Mouse (Mus musculus) embryonic facial prominence, embryonic 12.5 days (tissue): Measurements from ENCODE around the gene Slc18a3. TPM values are rescaled to one million over a fixed set of nuclear protein-coding genes. Genes with fewer than 3 reads are reported as not detected.
A peak's percentile ranks its signal among the peaks of the same experiment; 100 is the strongest.

ENCODE experiments used
- ATAC-seq: fragments of 200-750 bp; cut with Nextera tagmentation; 2 replicates; pipeline ENCODE4 v1.8.0; 2017; ENCODE audit not compliant: insufficient number of reproducible peaks, insufficient read depth, low FRiP score, low TSS enrichment
- H3K27ac ChIP-seq: fragments of 300-500 bp; sonication (generic); 2 replicates; pipeline ENCODE4 v1.5.1; 2016; ENCODE audit warnings: mild to moderate bottlenecking
- H3K27me3 ChIP-seq: fragments of 300-500 bp; sonication (generic); 2 replicates; pipeline ENCODE4 v1.6.1; 2016; ENCODE audit warnings: mild to moderate bottlenecking, moderate library complexity
- H3K36me3 ChIP-seq: fragments of 300-500 bp; sonication (generic); 2 replicates; pipeline ENCODE4 v1.6.1; 2016; ENCODE audit warnings: mild to moderate bottlenecking
- H3K4me1 ChIP-seq: fragments of 300-500 bp; sonication (generic); 2 replicates; pipeline ENCODE4 v1.6.1; 2016
- H3K4me2 ChIP-seq: fragments of 300-500 bp; sonication (generic); replicated peaks from 2 replicates; pipeline ENCODE4 v1.6.1; 2016; ENCODE audit warnings: mild to moderate bottlenecking, moderate library complexity
- H3K4me3 ChIP-seq: fragments of 300-500 bp; sonication (generic); 2 replicates; pipeline ENCODE4 v1.5.1; 2016; ENCODE audit warnings: mild to moderate bottlenecking
- H3K9ac ChIP-seq: fragments of 300-500 bp; sonication (generic); 2 replicates; pipeline ENCODE4 v1.6.1; 2016; ENCODE audit warnings: mild to moderate bottlenecking, moderate library complexity
- H3K9me3 ChIP-seq: fragments of 300-500 bp; sonication (generic); 2 replicates; pipeline ENCODE4 v1.6.1; 2016; ENCODE audit warnings: mild to moderate bottlenecking, moderate library complexity
- WGBS: fragments of 180-500 bp; shearing (Covaris S2); methylation state at CpG from one replicate; pipeline ENCODE4 v1.1.7; 2016; 5-methylcytosine and 5-hydroxymethylcytosine counted together
- polyA plus RNA-seq: library from polyadenylated mRNA; unstranded; fragments of >200 nt; fragmentation: Nextera tagmentation; extraction: Ambion mirVana; gene quantifications from 2 replicates; pipeline ENCODE4 v1.2.1, GENCODE M21; 2016

Gene Slc18a3
- polyA plus RNA-seq, 1 experiment from 2014 or later, result 0.46 TPM

DNA sequence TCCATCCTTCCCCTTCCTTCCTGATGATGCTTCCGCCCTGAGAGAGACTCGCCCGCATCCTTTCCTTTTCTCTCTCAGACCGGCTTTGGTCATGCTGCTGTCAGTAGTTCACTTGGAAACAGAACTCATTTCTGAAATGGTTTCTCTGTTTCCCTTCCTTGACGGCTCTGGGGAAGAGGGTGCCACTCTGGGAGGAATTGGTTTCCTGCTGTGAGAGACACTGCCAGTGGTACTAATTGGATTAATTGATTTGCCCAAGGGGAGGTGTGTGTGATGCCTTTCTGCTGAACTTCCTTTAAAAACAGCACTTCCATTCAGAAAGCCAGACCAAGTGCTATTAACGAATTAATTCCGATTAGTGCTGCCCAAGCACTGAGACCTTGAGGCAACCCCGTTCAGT is 21.2 kb downstream of the Slc18a3 start:
- WGBS, result 4% methylated on average over 8 of the region's 8 CpGs
- Histone ChIP-seq H3K4me3 (no peak overlapping the region), H3K4me2 (no peak overlapping the region), H3K9ac (no peak overlapping the region), H3K4me1 (no peaks in the 10 kb centered on the region), H3K9me3 (no peaks in the 10 kb centered on the region), H3K27me3 (peaks cover 5% of the 10 kb centered on the region; the same call in 1 of the 2 replicates), H3K27ac (no peak overlapping the region), H3K36me3 (no peaks in the 10 kb centered on the region)
- no peak for ATAC-seq

DNA sequence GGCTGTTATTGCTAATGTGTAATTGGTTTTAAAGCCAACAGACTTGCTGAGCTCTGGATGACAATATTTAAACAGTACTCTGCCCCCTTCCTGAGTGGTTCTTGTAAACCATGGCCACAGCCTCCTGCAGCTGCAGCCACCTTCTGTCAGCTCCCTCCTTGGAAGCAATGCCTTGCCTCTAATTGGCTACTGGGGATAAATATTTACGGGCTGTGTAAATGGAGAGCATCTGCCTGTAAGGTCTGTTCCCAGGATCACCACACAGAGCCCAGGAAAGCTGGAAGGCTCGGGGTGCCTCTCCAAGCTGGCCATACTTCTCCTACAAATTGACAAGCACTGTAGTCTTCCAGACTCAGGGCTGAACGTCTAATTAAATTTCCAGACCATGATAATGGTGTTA is 24.9 kb downstream of the Slc18a3 start:
- Histone ChIP-seq H3K27me3 (peaks cover 3% of the 10 kb centered on the region; the same call in 1 of the 2 replicates), H3K9me3 (no peaks in the 10 kb centered on the region), H3K9ac (no peak overlapping the region), H3K4me3 (no peak overlapping the region), H3K27ac (no peak overlapping the region), H3K36me3 (no peaks in the 10 kb centered on the region), H3K4me1 (no peaks in the 10 kb centered on the region), H3K4me2 (no peak overlapping the region)
- ATAC-seq, result 0 out of 2 replicates have a peak, but pooled peaks have one; percentile 28
- WGBS, result 36% methylated on average over 3 of the region's 3 CpGs

DNA sequence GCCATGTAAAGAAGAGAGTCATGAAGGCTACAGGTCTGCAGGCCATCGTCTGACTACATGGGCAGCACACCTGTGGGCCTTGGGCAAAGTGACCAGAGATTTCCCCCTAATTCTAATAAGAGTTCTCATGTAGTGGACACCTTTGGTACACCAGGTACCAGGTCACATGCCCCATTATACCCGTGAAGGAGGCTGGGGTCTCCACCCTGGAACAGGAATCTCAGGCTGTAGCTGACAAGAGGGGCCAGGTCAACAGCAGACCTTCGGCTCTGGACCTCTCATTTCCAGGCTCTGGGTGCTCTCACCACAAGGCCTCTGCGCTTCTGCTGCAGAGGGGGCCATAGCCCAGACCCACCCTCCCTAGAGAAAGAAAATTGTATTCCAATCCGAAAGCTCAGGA is 25.3 kb downstream of the Slc18a3 start:
- Histone ChIP-seq H3K4me3 (no peak overlapping the region), H3K4me2 (no peak overlapping the region), H3K27me3 (no peaks in the 10 kb centered on the region), H3K4me1 (no peaks in the 10 kb centered on the region), H3K9me3 (no peaks in the 10 kb centered on the region), H3K36me3 (no peaks in the 10 kb centered on the region), H3K9ac (no peak overlapping the region), H3K27ac (no peak overlapping the region)
- 0 out of 2 replicates have a peak, but pooled peaks have one; percentile 41 for ATAC-seq
- WGBS, result 68% methylated on average over 5 of the region's 5 CpGs

DNA sequence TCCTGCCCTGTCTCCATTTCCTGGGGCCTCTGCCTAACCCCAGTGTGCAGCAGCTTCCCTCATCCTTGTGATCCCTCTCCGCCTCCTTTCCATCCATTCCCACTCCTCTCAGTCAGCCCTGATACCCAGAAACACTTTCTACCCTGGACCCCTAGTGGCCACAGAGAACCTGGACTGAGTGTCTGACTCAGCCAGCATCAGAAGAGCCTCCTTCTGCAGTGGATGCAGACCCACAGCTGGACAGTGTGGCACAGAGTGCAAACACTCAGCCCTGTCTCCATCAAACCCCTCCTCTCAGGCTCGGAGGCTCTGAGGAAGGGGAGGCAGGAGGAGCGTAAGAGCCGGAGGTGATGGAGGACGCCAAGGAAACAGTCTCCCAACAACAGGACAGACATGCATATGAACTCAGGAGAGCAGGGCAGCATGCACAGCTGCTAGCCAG is 27.3 kb downstream of the Slc18a3 start:
- H3K4me1 ChIP-seq, result no peaks in the 10 kb centered on the region
- no peak overlapping the region for H3K4me2 ChIP-seq
- H3K27ac ChIP-seq, result no peak overlapping the region
- no peak overlapping the region for H3K4me3 ChIP-seq
- H3K9me3 ChIP-seq, result no peaks in the 10 kb centered on the region
- no peak overlapping the region for H3K9ac ChIP-seq
- WGBS, result 20% methylated on average over 5 of the region's 5 CpGs
- ATAC-seq, result no peak
- no peaks in the 10 kb centered on the region for H3K27me3 ChIP-seq
- H3K36me3 ChIP-seq, result no peaks in the 10 kb centered on the region

DNA sequence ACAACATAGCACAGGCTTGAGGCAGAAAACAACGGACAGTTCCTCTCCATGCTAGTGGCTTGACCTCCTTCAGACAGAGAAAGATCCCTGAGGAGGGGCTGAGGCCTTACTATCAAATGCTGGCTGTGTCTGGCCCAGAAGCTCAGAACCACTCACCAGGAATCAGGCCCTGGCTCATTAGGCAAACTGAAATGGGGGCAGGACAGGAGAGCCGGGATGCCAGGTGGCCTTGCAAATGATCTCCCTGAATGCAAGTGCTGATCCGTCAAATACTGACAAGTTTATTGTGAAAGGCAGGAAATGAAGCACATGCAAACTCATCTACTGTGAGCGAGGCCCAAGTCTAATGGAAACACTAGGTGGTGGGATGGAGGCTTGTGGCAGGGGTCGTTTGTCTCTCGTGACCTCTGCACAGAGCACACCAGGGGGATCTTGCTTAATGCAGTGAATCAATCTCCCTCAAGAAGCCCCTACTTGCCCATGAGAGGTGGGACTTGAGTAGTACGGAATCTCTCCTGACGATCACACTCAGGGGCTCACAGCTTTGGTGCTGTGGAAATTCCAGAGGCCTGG is 35.5 kb downstream of the Slc18a3 start:
- H3K27ac ChIP-seq, result no peak overlapping the region
- ATAC-seq, result no peak

DNA sequence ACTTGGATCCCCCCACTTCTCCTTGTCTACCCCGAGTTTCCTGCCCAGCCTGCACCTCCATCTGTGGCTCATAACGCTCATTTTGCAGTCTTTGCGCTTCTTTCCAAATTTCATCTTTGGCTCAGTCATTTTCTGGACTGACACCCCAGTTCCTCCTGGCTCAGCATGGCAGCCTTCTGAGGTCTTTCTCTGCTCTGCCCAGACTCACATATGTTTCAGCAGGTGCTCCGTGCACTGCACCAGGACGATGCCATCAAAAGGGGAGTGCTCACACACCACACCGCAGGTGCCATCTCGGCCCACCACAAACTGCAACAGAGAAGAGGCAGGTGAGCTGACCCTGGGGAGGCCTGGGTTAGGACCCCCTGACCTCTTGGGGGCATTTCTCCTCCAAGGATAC is 40.7 kb downstream of the Slc18a3 start:
- Histone ChIP-seq H3K9me3 (no peaks in the 10 kb centered on the region), H3K4me3 (no peak overlapping the region), H3K9ac (no peak overlapping the region), H3K36me3 (no peaks in the 10 kb centered on the region), H3K4me1 (no peaks in the 10 kb centered on the region), H3K27me3 (no peaks in the 10 kb centered on the region), H3K27ac (no peak overlapping the region), H3K4me2 (no peak overlapping the region)
- ATAC-seq, result no peak
- WGBS, result 85% methylated on average over 7 of the region's 7 CpGs

More for the DNA sequence above, 35.5 kb downstream of the Slc18a3 start:
- Histone ChIP-seq H3K36me3 (no peaks in the 10 kb centered on the region), H3K4me2 (no peak overlapping the region), H3K27me3 (no peaks in the 10 kb centered on the region), H3K4me3 (no peak overlapping the region), H3K9ac (no peak overlapping the region), H3K9me3 (no peaks in the 10 kb centered on the region), H3K4me1 (no peaks in the 10 kb centered on the region)
- 48% methylated on average over 8 of the region's 8 CpGs for WGBS

DNA sequence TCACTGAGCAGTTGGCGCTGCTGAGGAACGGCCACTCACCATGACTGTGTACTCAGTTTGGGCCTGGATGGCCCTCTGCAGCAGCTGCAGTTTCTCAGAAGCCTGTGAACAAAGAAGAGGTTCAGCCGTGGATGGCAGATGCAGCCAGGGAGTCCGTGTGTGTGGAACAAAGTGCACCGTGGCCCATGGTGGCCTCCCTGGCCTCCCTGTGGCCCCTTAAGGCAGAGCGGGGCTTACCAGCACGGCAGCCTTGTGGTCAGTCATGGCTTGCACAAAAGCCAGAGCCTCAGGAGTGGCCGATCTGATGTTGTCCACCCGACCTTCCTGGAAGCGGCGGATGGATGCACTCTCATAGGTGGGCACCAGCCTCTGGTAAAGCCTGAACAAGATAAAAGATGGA is 45.9 kb downstream of the Slc18a3 start:
- Histone ChIP-seq H3K27me3 (no peaks in the 10 kb centered on the region), H3K36me3 (no peaks in the 10 kb centered on the region), H3K27ac (no peak overlapping the region), H3K4me1 (no peaks in the 10 kb centered on the region), H3K9me3 (no peaks in the 10 kb centered on the region), H3K4me2 (no peak overlapping the region), H3K4me3 (no peak overlapping the region), H3K9ac (no peak overlapping the region)
- ATAC-seq, result no peak
- 85% methylated on average over 11 of the region's 11 CpGs for WGBS

Other genes starting within 250 kb of the Slc18a3 start
- 23.1 and 24.8 TPM in 2 replicates for gene Ogdhl, start 142.8 kb downstream of the Slc18a3 start, polyA plus RNA-seq
- not detected in 2 replicates for gene 1700024G13Rik, start 76.5 kb downstream of the Slc18a3 start, polyA plus RNA-seq
- gene Chat, start 1.1 kb upstream of the Slc18a3 start, polyA plus RNA-seq, result not detected in 2 replicates
- 23.2 and 31.8 TPM in 2 replicates for gene Ercc6, start 48.7 kb upstream of the Slc18a3 start, polyA plus RNA-seq
- 9.7 and 12.4 TPM in 2 replicates for gene Prrxl1, start 134.6 kb upstream of the Slc18a3 start, polyA plus RNA-seq
- 0.37 and 0.47 TPM in 2 replicates for gene 3425401B19Rik, start 220.4 kb upstream of the Slc18a3 start, polyA plus RNA-seq